Mouse (Mus musculus) heart, embryonic 12.5 days (tissue): ENCODE measurements at regions not wholly inside any gene's neighbourhood (a gene's known extent, or its start where the extent isn't known, plus 50 kb on each side); places are given as distances from the start of the nearest gene placed in this dataset.

Source experiments
- ATAC-seq: fragments of 200-750 bp; cut with Nextera tagmentation; 2 replicates; pipeline ENCODE4 v1.8.0; 2017; ENCODE audit warnings: moderate TSS enrichment, moderate library complexity; ENCODE audit not compliant: insufficient number of reproducible peaks, low FRiP score
- H3K27ac ChIP-seq: fragments of 300-500 bp; sonication (generic); 2 replicates; pipeline ENCODE4 v1.5.1; 2016; ENCODE audit warnings: mild to moderate bottlenecking, moderate library complexity; ENCODE audit not compliant: poor library complexity, severe bottlenecking
- H3K27me3 ChIP-seq: fragments of 300-500 bp; sonication (generic); replicated peaks from 2 replicates; pipeline ENCODE4 v1.6.1; 2016; ENCODE audit warnings: mild to moderate bottlenecking, moderate library complexity
- H3K36me3 ChIP-seq: fragments of 300-500 bp; sonication (generic); 2 replicates; pipeline ENCODE4 v1.6.1; 2016; ENCODE audit warnings: mild to moderate bottlenecking, moderate library complexity
- H3K4me1 ChIP-seq: fragments of 300-500 bp; sonication (generic); replicated peaks from 2 replicates; pipeline ENCODE4 v1.6.1; 2016; ENCODE audit warnings: mild to moderate bottlenecking
- H3K4me2 ChIP-seq: fragments of 300-500 bp; sonication (generic); 2 replicates; pipeline ENCODE4 v1.6.1; 2016; ENCODE audit warnings: mild to moderate bottlenecking, moderate library complexity
- H3K4me3 ChIP-seq: fragments of 300-500 bp; sonication (generic); 2 replicates; pipeline ENCODE4 v1.5.1; 2016; ENCODE audit warnings: mild to moderate bottlenecking
- H3K9ac ChIP-seq: fragments of 300-500 bp; sonication (generic); 2 replicates; pipeline ENCODE4 v1.6.1; 2016; ENCODE audit warnings: mild to moderate bottlenecking, moderate library complexity
- H3K9me3 ChIP-seq: fragments of 300-500 bp; sonication (generic); replicated peaks from 2 replicates; pipeline ENCODE4 v1.6.1; 2016; ENCODE audit warnings: mild to moderate bottlenecking, moderate library complexity
- WGBS: fragments of 180-500 bp; shearing (Covaris S2); methylation state at CpG from one replicate; pipeline ENCODE4 v1.1.7; 2016; 5-methylcytosine and 5-hydroxymethylcytosine counted together

DNA sequence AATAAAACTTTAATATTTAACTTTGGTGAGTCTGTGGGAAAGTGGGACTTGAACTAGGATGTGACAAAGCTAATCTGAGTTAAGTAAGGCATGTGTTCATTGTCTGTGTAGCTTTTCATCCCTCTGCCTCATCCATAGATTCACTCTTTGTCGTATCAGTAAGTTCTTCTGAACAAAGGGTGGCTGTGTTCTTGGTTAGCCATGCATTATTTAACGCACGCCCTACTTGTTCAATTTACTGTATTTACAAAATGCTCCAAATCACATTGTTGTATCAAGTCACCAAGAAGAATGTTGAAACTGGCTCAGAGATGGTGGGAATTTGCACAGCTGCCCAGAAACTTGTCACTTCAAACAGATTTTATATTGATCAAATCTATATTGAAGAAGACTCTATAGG lies 132.2 kb upstream of the Meis1 start:
- no peak for ATAC-seq
- WGBS, result 85% methylated on average over 3 of the region's 3 CpGs
- Histone ChIP-seq H3K4me1 (no peaks in the 10 kb centered on the region), H3K36me3 (no peaks in the 10 kb centered on the region), H3K9ac (no peak overlapping the region), H3K9me3 (no peaks in the 10 kb centered on the region), H3K27me3 (no peaks in the 10 kb centered on the region), H3K27ac (no peak overlapping the region), H3K4me2 (no peak overlapping the region), H3K4me3 (no peak overlapping the region)

DNA sequence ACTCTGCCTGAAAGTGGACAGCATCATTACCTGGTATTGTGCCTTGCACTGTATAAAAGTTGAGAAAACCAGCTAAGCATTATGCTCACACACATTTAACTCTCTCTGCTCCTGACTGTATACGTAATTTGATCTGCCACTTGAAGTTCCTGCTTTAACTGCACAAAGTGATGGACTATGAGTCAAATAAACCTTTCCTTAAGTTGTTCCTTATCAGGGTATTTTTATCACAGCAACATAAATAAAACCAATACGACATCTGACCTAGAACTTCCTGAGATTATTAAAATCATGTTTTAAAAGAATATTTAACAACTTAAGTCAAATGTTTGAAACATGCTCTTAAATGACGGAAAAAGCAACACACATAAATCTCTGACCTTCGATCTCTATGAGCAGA lies 134.9 kb upstream of the Meis1 start:
- no peak overlapping the region for H3K27ac ChIP-seq
- H3K4me2 ChIP-seq, result no peak overlapping the region
- no peak overlapping the region for H3K9ac ChIP-seq
- no peaks in the 10 kb centered on the region for H3K9me3 ChIP-seq
- no peaks in the 10 kb centered on the region for H3K36me3 ChIP-seq
- H3K4me3 ChIP-seq, result no peak overlapping the region
- ATAC-seq, result no peak
- no peaks in the 10 kb centered on the region for H3K27me3 ChIP-seq
- no peaks in the 10 kb centered on the region for H3K4me1 ChIP-seq
- whole genome bisulfite sequencing, result 67% methylated on average over 4 of the region's 4 CpGs

DNA sequence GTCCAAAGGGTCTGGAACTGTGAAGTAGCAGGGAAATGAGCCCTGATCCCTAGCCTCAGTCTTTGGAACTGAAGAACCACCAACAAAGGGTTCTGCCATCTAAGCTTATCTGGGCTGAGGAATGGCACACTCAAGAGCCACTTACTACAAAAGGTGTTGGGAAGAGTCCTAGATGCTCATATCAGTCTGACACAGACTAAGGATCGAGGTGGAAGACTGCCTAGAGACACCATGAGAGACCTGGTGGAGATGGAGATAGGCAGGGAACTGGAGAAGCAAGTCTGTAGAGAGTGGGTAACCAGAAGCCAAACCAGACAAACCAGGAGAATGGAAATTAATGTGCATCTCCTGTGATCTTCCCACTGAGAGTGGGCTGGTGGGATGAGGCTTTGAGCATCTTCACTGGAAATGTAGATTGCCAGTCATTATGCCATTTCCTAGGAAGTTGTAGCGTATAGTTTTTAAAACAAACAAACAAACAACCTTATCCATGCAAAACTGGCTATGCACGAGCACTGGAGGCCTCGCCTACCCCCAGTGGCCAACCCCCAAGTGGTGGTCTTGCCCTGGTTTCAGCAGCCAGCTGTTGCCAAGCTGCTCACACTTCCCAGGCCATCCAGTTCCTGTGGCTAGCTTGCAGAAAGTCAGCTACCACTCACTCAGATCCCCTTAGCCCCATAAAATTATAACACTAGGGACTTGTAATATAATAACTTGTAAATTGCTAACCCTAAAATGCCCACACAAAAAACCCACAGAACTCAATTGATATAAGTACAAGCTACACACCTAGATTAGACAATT lies 136.2 kb upstream of the Meis1 start:
- Histone ChIP-seq H3K4me3 (no peak overlapping the region), H3K9ac (no peak overlapping the region), H3K9me3 (no peaks in the 10 kb centered on the region), H3K27me3 (no peaks in the 10 kb centered on the region), H3K4me1 (no peaks in the 10 kb centered on the region), H3K36me3 (no peaks in the 10 kb centered on the region), H3K4me2 (no peak overlapping the region), H3K27ac (no peak overlapping the region)
- 72% methylated on average over 4 of the region's 4 CpGs for WGBS
- ATAC-seq, result no peak

DNA sequence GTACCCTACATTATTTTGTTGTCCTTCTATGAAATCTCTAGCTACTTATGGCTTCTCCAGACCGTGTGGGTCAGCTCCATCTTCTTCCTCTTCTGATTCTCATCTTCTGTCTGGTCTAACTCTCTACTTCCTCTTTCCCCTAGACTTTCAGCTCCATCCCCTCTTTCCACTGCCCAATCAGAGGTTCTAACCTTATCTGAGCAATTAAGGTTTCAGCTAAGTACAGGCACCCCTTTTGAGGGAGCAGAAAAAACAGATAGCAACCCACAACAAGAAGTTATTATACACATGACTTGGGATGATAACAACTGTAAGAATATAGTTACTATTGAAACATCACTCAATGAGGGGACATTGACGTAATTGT lies 136.8 kb upstream of the Meis1 start:
- Histone ChIP-seq H3K4me2 (no peak overlapping the region), H3K27me3 (no peaks in the 10 kb centered on the region), H3K9me3 (no peaks in the 10 kb centered on the region), H3K36me3 (no peaks in the 10 kb centered on the region), H3K4me1 (no peaks in the 10 kb centered on the region), H3K9ac (no peak overlapping the region), H3K4me3 (no peak overlapping the region), H3K27ac (no peak overlapping the region)
- WGBS, result 71% methylated on average over 2 of the region's 2 CpGs
- no peak for ATAC-seq

DNA sequence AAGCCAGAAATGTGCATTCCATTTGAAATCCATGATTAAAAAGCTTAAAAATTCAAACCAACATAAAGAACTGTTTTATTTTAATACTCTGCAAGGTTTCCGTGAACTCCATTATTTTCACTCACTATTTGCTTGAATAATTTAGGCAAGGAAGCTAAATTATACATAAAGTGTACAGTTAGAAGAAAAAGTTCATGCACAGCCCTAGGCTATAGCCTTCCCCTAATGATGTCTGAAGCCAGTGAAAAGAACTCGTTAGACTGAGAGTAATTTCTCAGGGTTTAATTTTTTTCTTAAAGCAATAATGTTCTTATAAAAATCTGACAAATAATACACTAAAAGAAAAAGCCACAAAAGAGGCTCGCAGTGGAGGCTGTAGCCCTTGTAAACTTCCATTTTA lies 141.4 kb upstream of the Meis1 start:
- Histone ChIP-seq H3K9me3 (no peaks in the 10 kb centered on the region), H3K27me3 (no peaks in the 10 kb centered on the region), H3K4me2 (no peak overlapping the region), H3K4me3 (no peak overlapping the region), H3K27ac (no peak overlapping the region), H3K9ac (no peak overlapping the region), H3K36me3 (no peaks in the 10 kb centered on the region), H3K4me1 (no peaks in the 10 kb centered on the region)
- no peak for ATAC-seq
- WGBS, result 68% methylated on average over 3 of the region's 3 CpGs

DNA sequence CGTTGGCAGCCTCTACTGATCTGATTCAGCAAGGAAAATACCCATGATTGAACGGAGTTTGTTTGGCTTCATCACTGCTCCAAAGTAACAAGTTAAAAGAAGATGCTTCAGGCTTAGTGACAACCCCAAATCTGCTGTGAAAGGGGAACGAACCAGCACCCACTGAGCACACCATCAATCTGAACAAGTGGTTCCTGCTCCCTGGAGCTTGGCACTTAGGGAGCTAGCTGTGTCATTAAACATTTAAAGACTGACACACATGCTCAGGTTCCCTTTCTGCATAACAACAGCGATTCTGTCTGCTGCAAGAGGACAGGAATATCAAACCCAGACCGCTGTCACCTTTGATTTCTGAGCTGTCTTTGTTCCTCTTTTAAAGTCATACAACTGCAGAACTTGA lies 141.9 kb upstream of the Meis1 start:
- H3K36me3 ChIP-seq, result no peaks in the 10 kb centered on the region
- 42% methylated on average over 5 of the region's 5 CpGs for WGBS
- no peak for ATAC-seq
- H3K27me3 ChIP-seq, result no peaks in the 10 kb centered on the region
- no peak overlapping the region for H3K4me2 ChIP-seq
- H3K27ac ChIP-seq, result no peak overlapping the region
- H3K4me1 ChIP-seq, result no peaks in the 10 kb centered on the region
- H3K9me3 ChIP-seq, result no peaks in the 10 kb centered on the region
- no peak overlapping the region for H3K4me3 ChIP-seq
- H3K9ac ChIP-seq, result no peak overlapping the region

DNA sequence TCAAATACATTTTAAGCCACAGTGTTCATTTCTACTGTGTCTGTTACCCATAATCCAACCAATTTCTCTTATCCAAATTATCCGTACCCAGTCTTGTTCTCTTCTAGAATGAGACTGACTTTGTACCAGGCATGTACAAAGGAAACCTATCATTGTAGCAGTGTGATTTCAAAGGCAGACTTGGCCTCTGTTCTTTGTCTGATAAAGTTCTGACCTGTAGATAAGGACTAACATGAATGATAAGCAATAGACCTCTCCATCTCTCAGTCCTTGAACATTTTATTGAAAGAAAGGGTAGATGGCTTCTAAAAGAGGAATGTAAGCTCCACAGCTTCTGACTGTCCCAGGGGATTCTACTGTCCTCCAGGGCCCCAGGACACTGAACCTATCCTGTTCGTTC lies 152.2 kb upstream of the Meis1 start:
- H3K4me3 ChIP-seq, result no peak overlapping the region
- H3K9me3 ChIP-seq, result no peaks in the 10 kb centered on the region
- no peaks in the 10 kb centered on the region for H3K27me3 ChIP-seq
- 58% methylated on average over 2 of the region's 2 CpGs for WGBS
- no peak overlapping the region for H3K9ac ChIP-seq
- ATAC-seq, result no peak
- H3K27ac ChIP-seq, result no peak overlapping the region
- H3K4me1 ChIP-seq, result 0 out of 2 replicates have a peak, but pooled peaks cover 3% of the 10 kb centered on the region
- no peaks in the 10 kb centered on the region for H3K36me3 ChIP-seq
- H3K4me2 ChIP-seq, result no peak overlapping the region

DNA sequence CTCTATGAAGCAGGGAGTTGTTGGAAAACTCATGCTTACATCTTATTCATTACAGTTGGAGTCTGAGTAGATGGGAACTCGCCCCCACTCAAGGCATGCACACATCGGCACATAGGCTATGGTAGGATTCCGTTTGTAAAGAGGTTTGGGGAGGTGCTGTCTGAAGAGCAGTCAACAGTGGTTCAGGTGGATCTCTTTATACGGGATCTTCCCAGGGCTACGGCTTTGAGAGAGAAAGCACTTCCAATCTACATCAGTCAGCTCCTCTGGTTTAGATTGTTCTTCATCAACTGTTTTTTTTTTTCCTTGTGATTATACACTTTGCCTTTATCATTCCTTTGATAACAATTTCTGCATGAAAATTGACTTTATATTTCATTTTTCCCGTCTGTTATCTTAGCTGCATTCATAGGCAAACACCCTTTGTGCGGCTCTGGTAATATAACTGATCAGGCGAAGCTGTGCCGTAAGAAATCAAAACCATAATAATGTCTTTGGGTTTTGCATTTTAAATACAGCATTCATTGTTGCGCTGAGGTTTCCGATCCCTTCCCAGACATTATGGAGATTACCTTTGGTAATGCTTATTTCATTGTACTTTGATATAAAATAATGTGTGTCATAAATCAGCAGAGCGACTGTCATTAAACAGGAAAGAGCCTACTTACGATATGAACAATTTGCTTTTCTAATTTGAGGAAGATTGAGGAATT lies 155.7 kb upstream of the Meis1 start:
- H3K4me3 ChIP-seq, result no peak overlapping the region
- H3K36me3 ChIP-seq, result no peaks in the 10 kb centered on the region
- H3K9me3 ChIP-seq, result no peaks in the 10 kb centered on the region
- H3K4me2 ChIP-seq, result no peak overlapping the region
- no peak for ATAC-seq
- H3K9ac ChIP-seq, result no peak overlapping the region
- WGBS, result 77% methylated on average over 13 of the region's 13 CpGs
- H3K27ac ChIP-seq, result no peak overlapping the region
- H3K27me3 ChIP-seq, result no peaks in the 10 kb centered on the region
- H3K4me1 ChIP-seq, result 0 out of 2 replicates have a peak, but pooled peaks cover 3% of the 10 kb centered on the region

DNA sequence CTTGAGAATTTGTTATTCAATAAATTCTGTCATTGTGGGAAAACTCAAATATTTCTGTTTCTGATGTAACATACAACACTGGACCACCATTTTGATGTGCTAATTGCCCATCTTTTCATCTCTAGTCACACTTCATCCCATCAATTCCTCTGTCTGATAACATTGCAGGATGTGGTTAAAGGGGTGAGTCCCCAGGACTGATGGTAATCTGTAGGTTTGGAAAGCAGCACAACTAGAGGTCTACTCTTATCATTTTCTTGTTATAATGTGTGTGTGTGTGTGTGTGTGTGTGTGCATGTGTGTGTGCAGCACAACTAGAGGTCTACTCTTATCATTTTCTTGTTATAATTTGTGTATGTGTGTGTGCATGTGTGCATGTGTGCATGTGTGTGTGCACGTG lies 160.5 kb upstream of the Meis1 start:
- H3K9me3 ChIP-seq, result 0 out of 2 replicates have a peak, but pooled peaks cover 6% of the 10 kb centered on the region
- H3K36me3 ChIP-seq, result no peaks in the 10 kb centered on the region
- H3K4me3 ChIP-seq, result no peak overlapping the region
- no peaks in the 10 kb centered on the region for H3K27me3 ChIP-seq
- H3K27ac ChIP-seq, result no peak overlapping the region
- H3K4me1 ChIP-seq, result no peaks in the 10 kb centered on the region
- H3K9ac ChIP-seq, result no peak overlapping the region
- no peak overlapping the region for H3K4me2 ChIP-seq
- 87% methylated on average over 1 of the region's 1 CpGs for WGBS
- ATAC-seq, result no peak

DNA sequence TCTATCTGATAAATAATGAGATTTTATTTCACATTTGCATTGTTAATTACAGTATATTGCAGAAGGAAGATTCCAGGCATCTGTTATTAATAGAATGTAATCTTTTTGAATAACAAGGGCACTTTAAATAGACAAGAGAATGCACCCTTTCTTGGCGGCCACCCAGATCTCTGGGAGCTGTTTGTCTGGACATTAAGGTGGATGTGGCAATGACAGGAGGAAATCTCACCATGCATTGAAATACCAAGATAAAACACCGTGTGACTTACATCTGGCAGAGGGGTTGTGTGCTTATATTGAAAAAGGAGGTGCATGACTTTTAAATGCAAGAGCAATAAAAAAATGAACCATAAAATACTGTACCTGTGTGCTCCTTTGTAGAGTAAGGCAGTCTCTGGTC lies 171.0 kb upstream of the Meis1 start:
- H3K27ac ChIP-seq, result 0 out of 2 replicates have a peak overlapping the region, but pooled peaks have one; percentile 41
- H3K27me3 ChIP-seq, result no peaks in the 10 kb centered on the region
- 0 out of 2 replicates have a peak overlapping the region, but pooled peaks have one; percentile 4 for H3K4me2 ChIP-seq
- no peak overlapping the region for H3K9ac ChIP-seq
- WGBS, result 14% methylated on average over 2 of the region's 2 CpGs
- H3K4me1 ChIP-seq, result peaks cover 26% of the 10 kb centered on the region
- H3K4me3 ChIP-seq, result no peak overlapping the region
- no peak for ATAC-seq
- no peaks in the 10 kb centered on the region for H3K36me3 ChIP-seq
- no peaks in the 10 kb centered on the region for H3K9me3 ChIP-seq

DNA sequence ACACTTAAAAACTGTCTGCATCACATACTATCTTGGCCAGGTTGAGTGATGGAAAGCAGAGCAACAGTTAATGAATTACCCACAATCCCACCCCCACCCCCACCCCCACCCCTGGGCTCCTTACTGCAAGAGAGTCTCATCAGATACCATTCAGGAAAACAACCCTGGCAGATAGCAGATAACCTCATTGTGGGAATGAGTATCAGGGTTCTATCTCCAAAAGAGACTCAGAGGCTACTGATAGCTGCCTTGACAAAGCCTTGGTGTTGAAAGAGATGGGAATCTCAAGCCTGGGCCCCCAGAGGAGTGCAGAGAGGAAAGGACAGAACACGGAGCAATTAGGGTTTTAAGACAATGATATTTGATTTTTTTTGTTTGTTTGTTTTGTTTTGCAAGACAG lies 175.7 kb upstream of the Meis1 start:
- no peak overlapping the region for H3K4me3 ChIP-seq
- no peak overlapping the region for H3K27ac ChIP-seq
- H3K27me3 ChIP-seq, result no peaks in the 10 kb centered on the region
- WGBS, result 6% methylated on average over 1 of the region's 1 CpGs
- H3K9me3 ChIP-seq, result no peaks in the 10 kb centered on the region
- H3K9ac ChIP-seq, result no peak overlapping the region
- no peak for ATAC-seq
- H3K36me3 ChIP-seq, result no peaks in the 10 kb centered on the region
- H3K4me1 ChIP-seq, result peaks cover 22% of the 10 kb centered on the region
- H3K4me2 ChIP-seq, result no peak overlapping the region
